Mouse (Mus musculus): ENCODE results near the gene Rab3il1. TPM values are rescaled to one million over a fixed set of nuclear protein-coding genes. Genes with fewer than 3 reads are reported as not detected.

The Rab3il1 gene
- polyA plus RNA-seq, 1 experiment from 2014 or later, result 14.7 TPM

GRCm38 (mm10) chr19:10038364-10038763 is 36.9 kb downstream of the Rab3il1 start:
- H3K4me1 ChIP-seq (replicated peaks; ENCODE audit: control insufficient read depth, insufficient read depth), result peaks cover 3% of the 10 kb centered on the region
- DNase-seq (ENCODE audit: low spot score), result no peak
- no peak overlapping the region for H3K4me3 ChIP-seq (ENCODE audit: low read depth, low read length)
- TF ChIP-seq CTCF (IDR thresholded peaks at IDR 0.05; ENCODE audit: low read depth) (no peak), EP300 (optimal IDR thresholded peaks at IDR 0.05) (no peak)
- no peaks in the 10 kb centered on the region for H3K27me3 ChIP-seq (ENCODE audit: control insufficient read depth, insufficient read depth, low read length)
- 0 out of 2 replicates have a peak overlapping the region, but pooled peaks have one; percentile 5 for H3K9ac ChIP-seq (ENCODE audit: low read length)
- WGBS, result 76% methylated on average over 3 of the region's 3 CpGs
- ATAC-seq (ENCODE audit: low FRiP score, low TSS enrichment), result no peak
- 0 out of 2 replicates have a peak overlapping the region, but pooled peaks have one; percentile 20 for H3K27ac ChIP-seq (replicated peaks)
- H3K36me3 ChIP-seq (ENCODE audit: control insufficient read depth, insufficient read depth, low read length), result no peaks in the 10 kb centered on the region
- H3K4me2 ChIP-seq (replicated peaks; ENCODE audit: low read depth), result 0 out of 2 replicates have a peak overlapping the region, but pooled peaks have one; percentile 2
- no peaks in the 10 kb centered on the region for H3K9me3 ChIP-seq (ENCODE audit: control insufficient read depth, low read length)

- 0 out of 2 replicates have a peak overlapping the region, but pooled peaks have one; percentile 8 for H3K9ac ChIP-seq (ENCODE audit: low read length)
- no peak for ATAC-seq (ENCODE audit: low FRiP score, low TSS enrichment)
Measured at GRCm38 (mm10) chr19:10038910-10039309, 37.4 kb downstream of the Rab3il1 start.

GRCm38 (mm10) chr19:10039615-10040014 is 38.1 kb downstream of the Rab3il1 start:
- H3K27ac ChIP-seq (replicated peaks), result no peak overlapping the region
- H3K4me3 ChIP-seq (ENCODE audit: low read depth, low read length), result no peak overlapping the region
- no peaks in the 10 kb centered on the region for H3K36me3 ChIP-seq (ENCODE audit: control insufficient read depth, insufficient read depth, low read length)
- no peaks in the 10 kb centered on the region for H3K27me3 ChIP-seq (ENCODE audit: control insufficient read depth, insufficient read depth, low read length)
- WGBS, result 70% methylated on average over 2 of the region's 2 CpGs
- peak; percentile 62 for DNase-seq (ENCODE audit: low spot score)
- H3K4me1 ChIP-seq (replicated peaks; ENCODE audit: control insufficient read depth, insufficient read depth), result peaks cover 8% of the 10 kb centered on the region
- no peak overlapping the region for H3K4me2 ChIP-seq (replicated peaks; ENCODE audit: low read depth)
- H3K9ac ChIP-seq (ENCODE audit: low read length), result no peak overlapping the region
- TF ChIP-seq CTCF (IDR thresholded peaks at IDR 0.05; ENCODE audit: low read depth) (peak; percentile 71), EP300 (optimal IDR thresholded peaks at IDR 0.05) (no peak)
- no peaks in the 10 kb centered on the region for H3K9me3 ChIP-seq (ENCODE audit: control insufficient read depth, low read length)
- no peak for ATAC-seq (ENCODE audit: low FRiP score, low TSS enrichment)

More at GRCm38 (mm10) chr19:10038910-10039309, 37.4 kb downstream of the Rab3il1 start:
- peak overlapping the region; percentile 2; the same call in 1 of the 2 replicates for H3K4me2 ChIP-seq (replicated peaks; ENCODE audit: low read depth)
- no peaks in the 10 kb centered on the region for H3K36me3 ChIP-seq (ENCODE audit: control insufficient read depth, insufficient read depth, low read length)
- peak; percentile 2; the same call in 1 of the 2 replicates for TF ChIP-seq CTCF (IDR thresholded peaks at IDR 0.05; ENCODE audit: low read depth)
- TF ChIP-seq EP300 (optimal IDR thresholded peaks at IDR 0.05), result no peak
- H3K4me3 ChIP-seq (ENCODE audit: low read depth, low read length), result no peak overlapping the region
- H3K27ac ChIP-seq (replicated peaks), result peak overlapping the region; percentile 20; the same call in 1 of the 2 replicates
- H3K9me3 ChIP-seq (ENCODE audit: control insufficient read depth, low read length), result no peaks in the 10 kb centered on the region
- H3K4me1 ChIP-seq (replicated peaks; ENCODE audit: control insufficient read depth, insufficient read depth), result peaks cover 7% of the 10 kb centered on the region
- H3K27me3 ChIP-seq (ENCODE audit: control insufficient read depth, insufficient read depth, low read length), result no peaks in the 10 kb centered on the region
- peak; percentile 59 for DNase-seq (ENCODE audit: low spot score)
- WGBS, result 13% methylated on average over 3 of the region's 3 CpGs

- ATAC-seq (ENCODE audit: low FRiP score, low TSS enrichment) (no peak), DNase-seq (ENCODE audit: low spot score) (no peak)
- no peaks in the 10 kb centered on the region for H3K27me3 ChIP-seq (ENCODE audit: control insufficient read depth, insufficient read depth, low read length)
- peak overlapping the region; percentile 97 for H3K4me2 ChIP-seq (replicated peaks; ENCODE audit: low read depth)
- H3K36me3 ChIP-seq (ENCODE audit: control insufficient read depth, insufficient read depth, low read length), result no peaks in the 10 kb centered on the region
- H3K9ac ChIP-seq (ENCODE audit: low read length), result peak overlapping the region; percentile 70
- peak overlapping the region; percentile 65 for H3K27ac ChIP-seq (replicated peaks)
- peak overlapping the region; percentile 62 for H3K4me3 ChIP-seq (ENCODE audit: low read depth, low read length)
- H3K9me3 ChIP-seq (ENCODE audit: control insufficient read depth, low read length), result no peaks in the 10 kb centered on the region
- TF ChIP-seq CTCF (IDR thresholded peaks at IDR 0.05; ENCODE audit: low read depth) (no peak), EP300 (optimal IDR thresholded peaks at IDR 0.05) (no peak)
- peaks cover 8% of the 10 kb centered on the region for H3K4me1 ChIP-seq (replicated peaks; ENCODE audit: control insufficient read depth, insufficient read depth)
- WGBS, result 5% methylated on average over 18 of the region's 20 CpGs
Measured at GRCm38 (mm10) chr19:10040866-10041387, 39.5 kb downstream of the Rab3il1 start.

- TF ChIP-seq EP300 (optimal IDR thresholded peaks at IDR 0.05) (no peak), CTCF (IDR thresholded peaks at IDR 0.05; ENCODE audit: low read depth) (peak; percentile 5; the same call in 1 of the 2 replicates)
- DNase-seq (ENCODE audit: low spot score), result peak; percentile 88
- Histone ChIP-seq H3K36me3 (ENCODE audit: control insufficient read depth, insufficient read depth, low read length) (no peaks in the 10 kb centered on the region), H3K4me1 (replicated peaks; ENCODE audit: control insufficient read depth, insufficient read depth) (peaks cover 8% of the 10 kb centered on the region), H3K4me2 (replicated peaks; ENCODE audit: low read depth) (peak within 1 kb of the TSS; percentile 97), H3K4me3 (ENCODE audit: low read depth, low read length) (peak within 1 kb of the TSS; percentile 62), H3K9ac (ENCODE audit: low read length) (peak within 1 kb of the TSS; percentile 70), H3K9me3 (ENCODE audit: control insufficient read depth, low read length) (no peaks in the 10 kb centered on the region), H3K27me3 (ENCODE audit: control insufficient read depth, insufficient read depth, low read length) (no peaks in the 10 kb centered on the region), H3K27ac (replicated peaks) (peak within 1 kb of the TSS; percentile 65)
- ATAC-seq (ENCODE audit: low FRiP score, low TSS enrichment), result peak; percentile 79
- WGBS, result 1% methylated on average over 66 of the region's 69 CpGs
Measured at GRCm38 (mm10) chr19:10041388-10042148, 40.1 kb downstream of the Rab3il1 start, which contains the start of gene Fads3. Gene Fads3, plus strand, starts transcription at chr19:10041569.

Data from stomach, postnatal 0 days (tissue).